Mouse (Mus musculus) hindbrain, embryonic 16.5 days (tissue): ENCODE data around the gene RPS10-NUDT3. TPM values are rescaled to one million over a fixed set of nuclear protein-coding genes. Genes with fewer than 3 reads are reported as not detected.

Experiments used
- ATAC-seq: fragments of 200-750 bp; cut with Nextera tagmentation; 2 replicates; pipeline ENCODE4 v1.8.0; 2017; ENCODE audit warnings: moderate TSS enrichment, moderate library complexity
- H3K27ac ChIP-seq: fragments of 300-500 bp; sonication (generic); 2 replicates; pipeline ENCODE4 v1.5.1; 2014; ENCODE audit warnings: low read depth, mild to moderate bottlenecking, control low read depth, low read length, moderate library complexity
- H3K27me3 ChIP-seq: fragments of 300-500 bp; sonication (generic); replicated peaks from 2 replicates; pipeline ENCODE4 v1.6.1; 2014; ENCODE audit warnings: low read length; ENCODE audit not compliant: control insufficient read depth, insufficient read depth
- H3K36me3 ChIP-seq: fragments of 300-500 bp; sonication (generic); 2 replicates; pipeline ENCODE4 v1.6.1; 2014; ENCODE audit warnings: mild to moderate bottlenecking, low read length, moderate library complexity, mixed read lengths; ENCODE audit not compliant: control insufficient read depth, insufficient read depth
- H3K4me1 ChIP-seq: fragments of 300-500 bp; sonication (generic); 2 replicates; pipeline ENCODE4 v1.6.1; 2014; ENCODE audit warnings: low read depth, low read length; ENCODE audit not compliant: control insufficient read depth, insufficient read depth
- H3K4me2 ChIP-seq: fragments of 300-500 bp; sonication (generic); 2 replicates; pipeline ENCODE4 v1.6.1; 2014; ENCODE audit warnings: mild to moderate bottlenecking, low read length, control low read depth, moderate library complexity
- H3K4me3 ChIP-seq: fragments of 300-500 bp; sonication (generic); 2 replicates; pipeline ENCODE4 v1.5.1; 2014; ENCODE audit warnings: mild to moderate bottlenecking, low read length, control low read depth, moderate library complexity
- H3K9ac ChIP-seq: fragments of 300-500 bp; sonication (generic); 2 replicates; pipeline ENCODE4 v1.6.1; 2014; ENCODE audit warnings: low read depth, mild to moderate bottlenecking, control low read depth, low read length, moderate library complexity
- H3K9me3 ChIP-seq: fragments of 300-500 bp; sonication (generic); 2 replicates; pipeline ENCODE4 v1.6.1; 2014; ENCODE audit warnings: mild to moderate bottlenecking, low read length, moderate library complexity; ENCODE audit not compliant: control insufficient read depth
- WGBS: fragments of 180-500 bp; shearing (Covaris S2); extraction: QIAGEN DNeasy Blood & Tissue Kit; methylation state at CpG from one replicate; pipeline ENCODE4 v1.1.7; 2014; 5-methylcytosine and 5-hydroxymethylcytosine counted together
- polyA plus RNA-seq: library from polyadenylated mRNA; unstranded; fragments of >200 nt; fragmentation: Nextera tagmentation; extraction: Ambion mirVana; gene quantifications from 2 replicates; pipeline ENCODE4 v1.2.1, GENCODE M21; 2015

The RPS10-NUDT3 gene
- polyA plus RNA-seq, 1 experiment from 2014 or later, result not detected

- Histone ChIP-seq H3K4me1 (peaks cover 24% of the 10 kb centered on the region), H3K9me3 (no peaks in the 10 kb centered on the region), H3K9ac (no peak overlapping the region), H3K4me2 (no peak overlapping the region), H3K27ac (no peak overlapping the region), H3K27me3 (no peaks in the 10 kb centered on the region), H3K4me3 (no peak overlapping the region), H3K36me3 (0 out of 2 replicates have a peak, but pooled peaks cover 3% of the 10 kb centered on the region)
- whole genome bisulfite sequencing, result 46% methylated on average over 7 of the region's 7 CpGs
- ATAC-seq, result no peak
Measured at GRCm38 (mm10) chr17:27563771-27564244, 71.2 kb downstream of the RPS10-NUDT3 start.

GRCm38 (mm10) chr17:27561809-27562526, 73.1 kb downstream of the RPS10-NUDT3 start:
- peaks cover 37% of the 10 kb centered on the region for H3K4me1 ChIP-seq
- no peak overlapping the region for H3K9ac ChIP-seq
- H3K36me3 ChIP-seq, result 0 out of 2 replicates have a peak, but pooled peaks cover 3% of the 10 kb centered on the region
- H3K4me3 ChIP-seq, result no peak overlapping the region
- H3K4me2 ChIP-seq, result no peak overlapping the region
- H3K9me3 ChIP-seq, result no peaks in the 10 kb centered on the region
- H3K27ac ChIP-seq, result no peak overlapping the region
- WGBS, result 53% methylated on average over 9 of the region's 11 CpGs
- H3K27me3 ChIP-seq, result no peaks in the 10 kb centered on the region
- ATAC-seq, result no peak

GRCm38 (mm10) chr17:27560926-27561480, 74.0 kb downstream of the RPS10-NUDT3 start:
- peaks cover 28% of the 10 kb centered on the region for H3K4me1 ChIP-seq

GRCm38 (mm10) chr17:27559596-27559995, 75.4 kb downstream of the RPS10-NUDT3 start:
- H3K27me3 ChIP-seq, result peaks cover 8% of the 10 kb centered on the region
- H3K27ac ChIP-seq, result no peak overlapping the region
- no peak overlapping the region for H3K4me3 ChIP-seq
- WGBS, result 76% methylated on average over 10 of the region's 12 CpGs
- H3K4me1 ChIP-seq, result peaks cover 28% of the 10 kb centered on the region
- 0 out of 2 replicates have a peak, but pooled peaks cover 3% of the 10 kb centered on the region for H3K36me3 ChIP-seq
- ATAC-seq, result no peak
- no peak overlapping the region for H3K9ac ChIP-seq
- H3K4me2 ChIP-seq, result no peak overlapping the region
- no peaks in the 10 kb centered on the region for H3K9me3 ChIP-seq

More at GRCm38 (mm10) chr17:27560926-27561480, 74.0 kb downstream of the RPS10-NUDT3 start:
- no peak for ATAC-seq
- H3K4me2 ChIP-seq, result no peak overlapping the region
- no peak overlapping the region for H3K9ac ChIP-seq
- H3K36me3 ChIP-seq, result 0 out of 2 replicates have a peak, but pooled peaks cover 3% of the 10 kb centered on the region
- 86% methylated on average over 13 of the region's 13 CpGs for WGBS
- H3K9me3 ChIP-seq, result no peaks in the 10 kb centered on the region
- H3K27me3 ChIP-seq, result no peaks in the 10 kb centered on the region
- H3K4me3 ChIP-seq, result no peak overlapping the region
- H3K27ac ChIP-seq, result no peak overlapping the region

- peak overlapping the region; percentile 75; the same call in 1 of the 2 replicates for H3K4me3 ChIP-seq
- 9% methylated on average over 5 of the region's 5 CpGs for WGBS
- peak overlapping the region; percentile 91 for H3K4me2 ChIP-seq
- no peak overlapping the region for H3K27ac ChIP-seq
- H3K9ac ChIP-seq, result no peak overlapping the region
- peaks cover 8% of the 10 kb centered on the region for H3K27me3 ChIP-seq
- H3K36me3 ChIP-seq, result 0 out of 2 replicates have a peak, but pooled peaks cover 3% of the 10 kb centered on the region
- no peaks in the 10 kb centered on the region for H3K9me3 ChIP-seq
- peaks cover 24% of the 10 kb centered on the region for H3K4me1 ChIP-seq
- no peak for ATAC-seq
Measured at GRCm38 (mm10) chr17:27558845-27559244, 76.2 kb downstream of the RPS10-NUDT3 start.

GRCm38 (mm10) chr17:27557927-27558661, 76.9 kb downstream of the RPS10-NUDT3 start:
- no peak for ATAC-seq
- peak overlapping the region; percentile 75 for H3K4me3 ChIP-seq
- H3K36me3 ChIP-seq, result 0 out of 2 replicates have a peak, but pooled peaks cover 3% of the 10 kb centered on the region
- 6% methylated on average over 14 of the region's 14 CpGs for WGBS
- H3K27ac ChIP-seq, result peak overlapping the region; percentile 82
- peaks cover 24% of the 10 kb centered on the region for H3K4me1 ChIP-seq
- H3K27me3 ChIP-seq, result peaks cover 8% of the 10 kb centered on the region
- H3K9ac ChIP-seq, result peak overlapping the region; percentile 96
- peak overlapping the region; percentile 91 for H3K4me2 ChIP-seq
- H3K9me3 ChIP-seq, result no peaks in the 10 kb centered on the region

GRCm38 (mm10) chr17:27557181-27557926, 77.7 kb downstream of the RPS10-NUDT3 start:
- WGBS, result under 1% methylated on average over 67 of the region's 75 CpGs
- peak overlapping the region; percentile 91 for H3K4me2 ChIP-seq
- H3K4me3 ChIP-seq, result peak overlapping the region; percentile 75
- H3K9me3 ChIP-seq, result no peaks in the 10 kb centered on the region
- peak overlapping the region; percentile 82 for H3K27ac ChIP-seq
- ATAC-seq, result peak; percentile 34
- peaks cover 24% of the 10 kb centered on the region for H3K4me1 ChIP-seq
- peak overlapping the region; percentile 96 for H3K9ac ChIP-seq
- peaks cover 8% of the 10 kb centered on the region for H3K27me3 ChIP-seq
- H3K36me3 ChIP-seq, result 0 out of 2 replicates have a peak, but pooled peaks cover 3% of the 10 kb centered on the region

- Histone ChIP-seq H3K36me3 (no peaks in the 10 kb centered on the region), H3K4me1 (peaks cover 24% of the 10 kb centered on the region), H3K27me3 (peaks cover 8% of the 10 kb centered on the region), H3K4me2 (peak within 1 kb of the TSS; percentile 91), H3K4me3 (peak within 1 kb of the TSS; percentile 75), H3K9me3 (no peaks in the 10 kb centered on the region), H3K9ac (peak within 1 kb of the TSS; percentile 96), H3K27ac (peak within 1 kb of the TSS; percentile 82)
- peak; percentile 69 for ATAC-seq
- WGBS, result under 1% methylated on average over 71 of the region's 79 CpGs
Measured at GRCm38 (mm10) chr17:27556315-27557011, 78.6 kb downstream of the RPS10-NUDT3 start, which contains the start of gene Hmga1. Gene Hmga1 (plus strand): TSS chr17:27556497.
